Mouse (Mus musculus) myocyte (in vitro differentiated cells): ENCODE results near the gene Safb.

ENCODE experiments used
- E2F4 ChIP-seq: IDR thresholded peaks from one replicate; pipeline ENCODE4 v1.6.1; 2011; ENCODE audit warnings: mild to moderate bottlenecking, control low read depth, moderate library complexity; ENCODE audit not compliant: insufficient read depth
- MAX ChIP-seq: IDR thresholded peaks from one replicate; pipeline ENCODE4 v1.6.1; 2011; ENCODE audit warnings: low read depth, mild to moderate bottlenecking, control low read depth
- MYOG ChIP-seq, 3 experiments: IDR thresholded peaks; one replicate each; pipeline ENCODE4 v1.6.1; 2011; ENCODE audit warnings: control low read depth in 2 of 3, low read depth in 2 of 3, mild to moderate bottlenecking in 2 of 3; ENCODE audit not compliant: insufficient read length in 2 of 3, control insufficient read depth in 1 of 3, insufficient read depth in 1 of 3
- POLR2A ChIP-seq: IDR thresholded peaks from one replicate; pipeline ENCODE4 v1.6.1; 2011; ENCODE audit warnings: low read depth, mild to moderate bottlenecking, control low read depth, moderate library complexity; ENCODE audit not compliant: insufficient read length
- POLR2AphosphoS2 ChIP-seq: IDR thresholded peaks from one replicate; pipeline ENCODE4 v1.6.1; 2011; ENCODE audit warnings: low read depth, control low read depth; ENCODE audit not compliant: insufficient read length

GRCm38 (mm10) chr17:56588921-56589320, 4.3 kb downstream of the Safb start:
- TF ChIP-seq POLR2A: no peak
- no peak for TF ChIP-seq MYOG (IDR thresholded peaks at IDR 0.05; ENCODE audit: control insufficient read depth in 1 of 3, insufficient read depth in 1 of 3, insufficient read length in 2 of 3, low read depth in 2 of 3)
- no peak for TF ChIP-seq POLR2AphosphoS2
- TF ChIP-seq E2F4: no peak
- TF ChIP-seq MAX: no peak
